8 mouse cellular contexts compared by ENCODE assay signal in genomic region chrX:99820790-99821395, GRCm38 (mm10). TPM values are rescaled to one million over a fixed set of nuclear protein-coding genes. Genes with fewer than 3 reads are reported as not detected.
DNase-seq lines count a peak whose midpoint lies in the region; ATAC-seq and TF ChIP-seq lines count a peak whose summit lies in the region.

Gene Tmem28 (plus strand): TSS chrX:99821021.

- H3K4me3 ChIP-seq in kidney, embryonic 14.5 days (ENCODE audit: low read length) = peak within 1 kb of the TSS; percentile 44
- peak within 1 kb of the TSS; percentile 51 for H3K4me3 ChIP-seq in embryonic facial prominence, embryonic 12.5 days

- peak; percentile 47; the same call in 1 of the 2 replicates for ATAC-seq in kidney, embryonic 14.5 days (ENCODE audit: low FRiP score, low TSS enrichment)
- no peak for ATAC-seq in embryonic facial prominence, embryonic 12.5 days (ENCODE audit: insufficient number of reproducible peaks, insufficient read depth, low FRiP score, low TSS enrichment)

- no peak for TF ChIP-seq POLR2A in brain, embryonic 14.5 days (IDR thresholded peaks at IDR 0.05; ENCODE audit: borderline replicate concordance, extremely low read depth, insufficient read depth, insufficient read length, poor library complexity, severe bottlenecking)

- WGBS in kidney, embryonic 14.5 days = 27% methylated on average over 59 of the region's 82 CpGs
- WGBS in embryonic facial prominence, embryonic 12.5 days = 24% methylated on average over 67 of the region's 82 CpGs

- H3K36me3 ChIP-seq in kidney, embryonic 14.5 days (ENCODE audit: control insufficient read depth, insufficient read depth, low read length) = no peaks in the 10 kb centered on the region
- H3K36me3 ChIP-seq in embryonic facial prominence, embryonic 12.5 days = no peaks in the 10 kb centered on the region

- no peaks in the 10 kb centered on the region for H3K4me1 ChIP-seq in kidney, embryonic 14.5 days (ENCODE audit: control insufficient read depth, insufficient read depth, low read length)
- H3K4me1 ChIP-seq in embryonic facial prominence, embryonic 12.5 days = no peaks in the 10 kb centered on the region

- H3K27ac ChIP-seq in kidney, embryonic 14.5 days (ENCODE audit: low read depth, low read length) = no peak within 1 kb of the TSS
- H3K27ac ChIP-seq in embryonic facial prominence, embryonic 12.5 days = no peak within 1 kb of the TSS

- peak within 1 kb of the TSS; percentile 23; the same call in 1 of the 2 replicates for H3K9ac ChIP-seq in kidney, embryonic 14.5 days (ENCODE audit: low read depth, low read length)
- H3K9ac ChIP-seq in embryonic facial prominence, embryonic 12.5 days = peak within 1 kb of the TSS; percentile 27; the same call in 1 of the 2 replicates

- peaks cover 28% of the 10 kb centered on the region for H3K27me3 ChIP-seq in kidney, embryonic 14.5 days (ENCODE audit: control insufficient read depth, insufficient read depth, low read length)
- peaks cover 58% of the 10 kb centered on the region for H3K27me3 ChIP-seq in embryonic facial prominence, embryonic 12.5 days

- no peaks in the 10 kb centered on the region for H3K9me3 ChIP-seq in kidney, embryonic 14.5 days (ENCODE audit: control insufficient read depth, low read length)
- no peaks in the 10 kb centered on the region for H3K9me3 ChIP-seq in embryonic facial prominence, embryonic 12.5 days

- no peak for DNase-seq in kidney, adult 11 months
- peak; percentile 38 for DNase-seq in brain, embryonic 14.5 days (ENCODE audit: low read depth)
- peak in 1 of 2 experiments; percentile 9 for DNase-seq in layer of hippocampus, postnatal 36 days
- DNase-seq in neural tube, embryonic 10.5 days (ENCODE audit: extremely low spot score, low spot score) = peak; percentile 27
- no peak for DNase-seq in thymus, adult 18-20 months
- no peak for DNase-seq in frontal cortex, postnatal 25 days (ENCODE audit: low spot score in 2 of 2)

- TF ChIP-seq CTCF in brain, embryonic 14.5 days (IDR thresholded peaks at IDR 0.05; ENCODE audit: borderline replicate concordance, extremely low read depth, insufficient read depth, insufficient read length) = no peak

- H3K4me2 ChIP-seq in kidney, embryonic 14.5 days (replicated peaks; ENCODE audit: low read depth, low read length) = peak within 1 kb of the TSS; percentile 64
- peak within 1 kb of the TSS; percentile 68 for H3K4me2 ChIP-seq in embryonic facial prominence, embryonic 12.5 days (replicated peaks)

RNA-seq across cellular contexts. Expression of gene Tmem28, which starts in this region (rescaled TPM):
- polyA plus RNA-seq in kidney, embryonic 14.5 days (2014; fragmentation: Nextera tagmentation; extraction: Ambion mirVana) = not detected in 2 replicates
- polyA plus RNA-seq in brain, embryonic 14.5 days (2012; rRNA removed) = 6.6 and 9.0 TPM in 2 replicates
- polyA plus RNA-seq in embryonic facial prominence, embryonic 12.5 days (2016; fragmentation: Nextera tagmentation; extraction: Ambion mirVana) = 0.48 and 0.50 TPM in 2 replicates
- 10 to 100 TPM; 31.9 to 32.6 TPM for total RNA-seq in layer of hippocampus, postnatal 36 days (2021)

Comparison
In these comparisons a context has a peak if more than half of its experiments do, and no peak if none do; other contexts are left out.
1. Peak in ATAC-seq, H3K4me3 ChIP-seq, H3K9ac ChIP-seq and H3K4me2 ChIP-seq in kidney, embryonic 14.5 days; RNA of the gene not detected or under 1 TPM.
2. DNase-seq: peak in brain, embryonic 14.5 days (single experiment) and neural tube, embryonic 10.5 days (single experiment); none in kidney, adult 11 months (single experiment), thymus, adult 18-20 months (0 of 2) and frontal cortex, postnatal 25 days (0 of 2).